Mouse (Mus musculus): ENCODE results near the gene Mrpl33. TPM values are rescaled to one million over a fixed set of nuclear protein-coding genes. Genes with fewer than 3 reads are reported as not detected.

Mrpl33 gene
- total and polyA plus RNA-seq, 2 experiments = 11.5 to 65.1 TPM

DNA sequence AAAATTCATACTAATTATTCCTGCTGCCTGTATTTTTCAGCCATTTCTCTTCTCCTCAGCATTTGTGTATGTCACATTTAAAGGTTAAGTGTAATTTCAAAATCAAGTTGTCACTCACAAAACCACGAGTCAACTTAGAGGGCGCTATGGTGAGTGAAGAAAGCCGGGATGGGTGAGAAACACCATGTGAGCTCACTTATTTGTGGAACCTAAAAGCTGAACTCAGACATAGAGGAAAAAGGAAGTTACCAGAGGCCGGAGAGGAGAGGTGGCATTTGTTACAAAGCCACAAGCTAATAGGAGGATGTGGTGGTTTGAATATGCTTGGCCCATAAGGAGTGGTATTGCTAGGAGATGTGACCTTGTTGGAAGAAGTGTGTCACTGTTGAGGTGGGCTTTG is 83.4 kb downstream of the Mrpl33 start:
- no peak for TF ChIP-seq CTCF (IDR thresholded peaks at IDR 0.05; ENCODE audit: low read depth, low read length)
- TF ChIP-seq POLR2A (IDR thresholded peaks at IDR 0.05; ENCODE audit: extremely low read depth, insufficient read depth, low read length) = no peak

DNA sequence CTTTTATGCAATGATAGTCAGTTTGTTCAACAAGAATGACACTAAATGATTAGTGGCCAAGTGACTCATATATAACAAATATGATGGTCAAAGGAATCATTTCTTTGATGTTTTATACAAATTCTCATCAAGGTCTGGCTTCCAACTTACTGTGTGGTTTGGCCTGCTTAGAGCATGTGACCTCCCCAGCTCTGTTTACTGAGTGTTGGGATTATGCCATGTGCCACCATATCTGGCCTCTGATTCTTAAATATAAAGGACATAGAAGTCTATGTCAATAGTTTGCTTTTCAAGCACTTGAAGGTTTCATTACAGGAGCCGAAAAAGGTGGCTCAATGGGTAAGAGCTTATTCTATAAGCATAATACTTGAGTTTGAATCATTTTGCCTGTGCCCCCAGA is 85.6 kb downstream of the Mrpl33 start:
- no peak overlapping the region for H3K9ac ChIP-seq (ENCODE audit: low read depth, low read length)
- H3K79me2 ChIP-seq (ENCODE audit: control insufficient read depth, insufficient read depth, low read length) = peaks cover 2% of the 10 kb centered on the region; the same call in 1 of the 2 replicates
- no peak overlapping the region for H3K27ac ChIP-seq (replicated peaks; ENCODE audit: insufficient read depth, low read depth, low read length)
- no peaks in the 10 kb centered on the region for H3K27me3 ChIP-seq (ENCODE audit: control insufficient read depth, insufficient read depth, low read length)
- H3K4me1 ChIP-seq (ENCODE audit: control insufficient read depth, insufficient read depth, low read length) = no peaks in the 10 kb centered on the region; the same call in 1 of the 2 replicates
- H3K36me3 ChIP-seq (ENCODE audit: control insufficient read depth, insufficient read depth, low read length) = no peaks in the 10 kb centered on the region
- no peak overlapping the region for H3K4me3 ChIP-seq (ENCODE audit: insufficient read depth, low read depth, low read length)
- 66% methylated on average over 1 of the region's 1 CpGs for WGBS
- peak; percentile 45 for DNase-seq (ENCODE audit: extremely low read depth, low read depth, low spot score)
- TF ChIP-seq POLR2A (IDR thresholded peaks at IDR 0.05; ENCODE audit: extremely low read depth, insufficient read depth, low read length) (no peak), CTCF (IDR thresholded peaks at IDR 0.05; ENCODE audit: low read depth, low read length) (no peak)

More for the DNA sequence above, 83.4 kb downstream of the Mrpl33 start:
- no peaks in the 10 kb centered on the region; the same call in 1 of the 2 replicates for H3K4me1 ChIP-seq (ENCODE audit: control insufficient read depth, insufficient read depth, low read length)
- H3K79me2 ChIP-seq (ENCODE audit: control insufficient read depth, insufficient read depth, low read length) = peaks cover 2% of the 10 kb centered on the region; the same call in 1 of the 2 replicates
- no peaks in the 10 kb centered on the region for H3K27me3 ChIP-seq (ENCODE audit: control insufficient read depth, insufficient read depth, low read length)
- H3K9ac ChIP-seq (ENCODE audit: low read depth, low read length) = no peak overlapping the region
- no peaks in the 10 kb centered on the region for H3K36me3 ChIP-seq (ENCODE audit: control insufficient read depth, insufficient read depth, low read length)
- WGBS = 91% methylated on average over 4 of the region's 4 CpGs
- no peak for DNase-seq (ENCODE audit: extremely low read depth, low read depth, low spot score)
- H3K27ac ChIP-seq (replicated peaks; ENCODE audit: insufficient read depth, low read depth, low read length) = no peak overlapping the region
- no peak overlapping the region for H3K4me3 ChIP-seq (ENCODE audit: insufficient read depth, low read depth, low read length)

DNA sequence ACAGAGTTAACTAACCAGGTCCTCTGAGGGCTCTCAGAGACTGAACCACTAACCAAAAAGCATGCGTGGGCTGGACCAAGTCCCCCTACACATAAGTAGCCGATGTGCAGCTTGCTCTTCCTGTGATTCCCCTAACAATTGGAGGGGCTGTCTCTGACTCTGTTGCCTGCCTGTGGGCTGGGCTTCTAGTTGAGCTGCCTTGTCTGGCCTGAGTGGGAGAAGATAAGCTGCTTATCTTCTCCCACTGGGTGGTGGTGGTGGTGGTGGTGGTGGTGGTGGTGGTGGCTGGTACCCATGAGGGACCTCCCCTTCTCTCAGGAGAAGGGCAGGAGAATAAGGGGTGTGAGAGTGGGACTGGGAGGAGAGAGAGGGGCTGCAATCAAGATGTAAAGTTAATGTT is 89.3 kb downstream of the Mrpl33 start:
- Histone ChIP-seq H3K4me3 (ENCODE audit: insufficient read depth, low read depth, low read length) (no peak overlapping the region), H3K27ac (replicated peaks; ENCODE audit: insufficient read depth, low read depth, low read length) (no peak overlapping the region), H3K4me1 (ENCODE audit: control insufficient read depth, insufficient read depth, low read length) (no peaks in the 10 kb centered on the region), H3K9ac (ENCODE audit: low read depth, low read length) (no peak overlapping the region), H3K79me2 (ENCODE audit: control insufficient read depth, insufficient read depth, low read length) (peaks cover 5% of the 10 kb centered on the region), H3K27me3 (ENCODE audit: control insufficient read depth, insufficient read depth, low read length) (no peaks in the 10 kb centered on the region), H3K36me3 (ENCODE audit: control insufficient read depth, insufficient read depth, low read length) (no peaks in the 10 kb centered on the region)
- WGBS = 74% methylated on average over 2 of the region's 2 CpGs
- no peak for TF ChIP-seq POLR2A (IDR thresholded peaks at IDR 0.05; ENCODE audit: extremely low read depth, insufficient read depth, low read length)
- TF ChIP-seq CTCF (IDR thresholded peaks at IDR 0.05; ENCODE audit: low read depth, low read length) = no peak
- no peak for DNase-seq (ENCODE audit: extremely low read depth, low read depth, low spot score)

DNA sequence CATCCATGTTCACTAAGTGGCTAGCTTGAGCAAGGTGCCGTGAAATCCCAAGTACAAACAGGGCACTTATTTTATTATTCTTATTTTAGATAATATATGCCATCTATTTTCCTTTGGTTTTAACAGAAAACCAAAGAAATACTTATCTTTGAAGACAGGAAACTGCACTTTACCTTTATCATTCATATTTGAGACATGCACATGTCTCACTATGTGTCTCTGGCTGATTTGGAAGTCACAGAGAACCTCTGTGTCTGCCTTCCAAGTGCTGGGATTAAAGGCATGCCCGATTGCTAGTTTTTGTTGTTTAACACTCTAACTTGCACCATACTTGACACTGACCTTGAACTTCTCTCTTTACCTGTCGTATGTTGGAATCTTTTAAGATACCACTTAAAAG is 91.2 kb downstream of the Mrpl33 start:
- Histone ChIP-seq H3K79me2 (ENCODE audit: control insufficient read depth, insufficient read depth, low read length) (peaks cover 2% of the 10 kb centered on the region; the same call in 1 of the 2 replicates), H3K27ac (replicated peaks; ENCODE audit: insufficient read depth, low read depth, low read length) (no peak overlapping the region), H3K36me3 (ENCODE audit: control insufficient read depth, insufficient read depth, low read length) (no peaks in the 10 kb centered on the region), H3K4me1 (ENCODE audit: control insufficient read depth, insufficient read depth, low read length) (no peaks in the 10 kb centered on the region), H3K9ac (ENCODE audit: low read depth, low read length) (no peak overlapping the region), H3K4me3 (ENCODE audit: insufficient read depth, low read depth, low read length) (no peak overlapping the region), H3K27me3 (ENCODE audit: control insufficient read depth, insufficient read depth, low read length) (no peaks in the 10 kb centered on the region)
- 76% methylated on average over 3 of the region's 3 CpGs for WGBS
- TF ChIP-seq POLR2A (IDR thresholded peaks at IDR 0.05; ENCODE audit: extremely low read depth, insufficient read depth, low read length) = no peak
- TF ChIP-seq CTCF (IDR thresholded peaks at IDR 0.05; ENCODE audit: low read depth, low read length) = no peak
- no peak for DNase-seq (ENCODE audit: extremely low read depth, low read depth, low spot score)

DNA sequence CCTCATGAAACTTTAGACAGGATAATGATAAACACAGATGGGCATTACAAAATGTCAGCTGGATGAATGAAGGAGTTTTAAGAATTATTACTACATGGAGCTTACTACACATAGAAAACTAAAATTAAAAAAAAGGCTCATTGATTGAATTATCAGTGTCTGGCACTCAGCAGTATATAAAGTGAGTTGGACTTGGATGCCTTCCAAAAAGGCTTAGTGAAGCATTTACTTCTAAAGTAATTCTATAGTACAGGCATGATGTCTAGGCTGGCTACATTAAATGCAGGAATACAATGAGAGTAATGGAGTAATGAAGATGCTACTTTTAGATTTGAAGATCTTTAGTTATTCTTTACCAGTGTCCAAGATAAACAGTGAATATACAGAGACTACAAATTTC is 96.5 kb downstream of the Mrpl33 start:
- no peak for DNase-seq (ENCODE audit: extremely low read depth, low read depth, low spot score)
- H3K9ac ChIP-seq (ENCODE audit: low read depth, low read length) = no peak overlapping the region
- no peak for TF ChIP-seq POLR2A (IDR thresholded peaks at IDR 0.05; ENCODE audit: extremely low read depth, insufficient read depth, low read length)
- no peak for TF ChIP-seq CTCF (IDR thresholded peaks at IDR 0.05; ENCODE audit: low read depth, low read length)
- no peaks in the 10 kb centered on the region for H3K36me3 ChIP-seq (ENCODE audit: control insufficient read depth, insufficient read depth, low read length)
- peaks cover 2% of the 10 kb centered on the region; the same call in 1 of the 2 replicates for H3K4me1 ChIP-seq (ENCODE audit: control insufficient read depth, insufficient read depth, low read length)
- no peaks in the 10 kb centered on the region for H3K27me3 ChIP-seq (ENCODE audit: control insufficient read depth, insufficient read depth, low read length)
- no peak overlapping the region for H3K4me3 ChIP-seq (ENCODE audit: insufficient read depth, low read depth, low read length)
- H3K79me2 ChIP-seq (ENCODE audit: control insufficient read depth, insufficient read depth, low read length) = peaks cover 7% of the 10 kb centered on the region
- no peak overlapping the region for H3K27ac ChIP-seq (replicated peaks; ENCODE audit: insufficient read depth, low read depth, low read length)

DNA sequence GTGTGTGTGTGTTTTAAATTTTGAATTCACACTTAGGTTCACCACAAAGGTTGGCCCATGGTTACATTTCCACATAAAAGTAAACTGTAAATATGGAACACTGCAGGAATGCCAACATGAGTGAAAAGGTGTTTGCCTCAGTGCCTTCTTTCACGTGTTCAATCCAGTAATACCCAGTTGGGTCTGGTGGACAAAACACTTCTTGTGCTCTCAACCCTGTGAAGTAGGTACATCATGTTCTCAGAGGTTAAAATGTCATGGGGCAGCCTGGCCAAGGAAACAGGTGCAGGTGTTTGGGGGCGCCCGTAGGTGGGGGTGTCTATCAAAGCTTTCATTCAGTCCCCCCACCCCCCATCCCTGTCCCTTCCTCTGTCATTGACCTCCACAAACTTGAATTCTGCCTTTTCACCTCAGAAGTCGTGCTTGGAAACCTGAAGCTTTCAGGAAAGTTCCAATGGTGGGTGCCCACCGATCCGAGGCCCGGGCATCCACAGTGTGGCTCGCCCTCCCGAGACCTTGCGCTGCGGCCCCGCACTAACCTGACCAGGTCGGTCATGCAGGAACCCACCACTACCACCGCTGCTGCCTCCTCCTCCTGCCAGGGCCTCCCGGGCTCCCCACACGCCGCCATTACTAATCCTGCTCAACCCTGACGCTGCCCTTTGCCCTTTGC is 100.4 kb downstream of the Mrpl33 start, which contains the start of gene Rbks:
Gene Rbks (minus strand): TSS at position 657 of the 673 bp plus-strand sequence.
- H3K4me3 ChIP-seq (ENCODE audit: insufficient read depth, low read depth, low read length) = peak within 1 kb of the TSS; percentile 93
- H3K27ac ChIP-seq (replicated peaks; ENCODE audit: insufficient read depth, low read depth, low read length) = peak within 1 kb of the TSS; percentile 94
- no peaks in the 10 kb centered on the region; the same call in 1 of the 2 replicates for H3K36me3 ChIP-seq (ENCODE audit: control insufficient read depth, insufficient read depth, low read length)
- DNase-seq (ENCODE audit: extremely low read depth, low read depth, low spot score) = peak; percentile 73
- peaks cover 4% of the 10 kb centered on the region; the same call in 1 of the 2 replicates for H3K79me2 ChIP-seq (ENCODE audit: control insufficient read depth, insufficient read depth, low read length)
- H3K27me3 ChIP-seq (ENCODE audit: control insufficient read depth, insufficient read depth, low read length) = no peaks in the 10 kb centered on the region
- H3K4me1 ChIP-seq (ENCODE audit: control insufficient read depth, insufficient read depth, low read length) = peaks cover 2% of the 10 kb centered on the region; the same call in 1 of the 2 replicates
- TF ChIP-seq POLR2A (IDR thresholded peaks at IDR 0.05; ENCODE audit: extremely low read depth, insufficient read depth, low read length) (no peak), CTCF (IDR thresholded peaks at IDR 0.05; ENCODE audit: low read depth, low read length) (no peak)
- peak within 1 kb of the TSS; percentile 91 for H3K9ac ChIP-seq (ENCODE audit: low read depth, low read length)
- WGBS = 2% methylated on average over 18 of the region's 18 CpGs

Measured in liver, adult 2 months (tissue).